Mouse (Mus musculus) testis, postnatal 14 days (tissue): ENCODE data around the gene Fam169b.
"Not testable (repeated sequence)": the region's sequence is repeated elsewhere in the genome, so short reads cannot be mapped to it uniquely, and the experiment has no call there.

Experiments used
- DNase-seq: peaks from one replicate; pipeline ENCODE4 v3.0.0; 2021; ENCODE audit warnings: low spot score

Fam169b gene

DNA sequence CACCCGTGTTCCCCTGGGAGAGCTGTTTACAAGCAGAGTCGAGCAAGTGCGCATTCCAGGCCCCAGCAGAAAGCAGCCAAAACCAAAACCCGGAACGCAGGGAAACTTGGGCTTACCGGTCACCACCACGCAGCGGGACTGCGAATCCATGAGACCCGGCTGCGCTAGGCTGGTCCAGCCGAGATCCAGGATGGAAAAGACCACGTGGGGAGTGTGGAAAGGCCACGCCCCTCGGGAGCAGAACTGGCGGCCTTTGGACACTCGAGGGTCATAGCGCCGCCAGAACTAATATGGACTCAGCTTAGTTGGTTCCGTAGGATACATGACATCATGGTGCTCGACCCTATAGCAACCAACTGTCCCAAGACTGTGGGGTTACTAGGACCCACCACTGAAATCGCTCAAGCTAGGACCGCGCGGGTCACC is 9.6 kb upstream of the Fam169b start, which contains the start of gene Pgpep1l:
Gene Pgpep1l (minus strand): TSS at position 206 of the 426 bp plus-strand sequence.
- peak; percentile 58 for DNase-seq

GRCm38 (mm10) chr7:68264531-68264930 is 9.1 kb upstream of the Fam169b start:
- DNase-seq, result peak; percentile 42

- no peak for DNase-seq
Observed at GRCm38 (mm10) chr7:68265391-68265790, 8.2 kb upstream of the Fam169b start.

- DNase-seq, result no peak
Observed at GRCm38 (mm10) chr7:68266691-68267090, 6.9 kb upstream of the Fam169b start.

DNA sequence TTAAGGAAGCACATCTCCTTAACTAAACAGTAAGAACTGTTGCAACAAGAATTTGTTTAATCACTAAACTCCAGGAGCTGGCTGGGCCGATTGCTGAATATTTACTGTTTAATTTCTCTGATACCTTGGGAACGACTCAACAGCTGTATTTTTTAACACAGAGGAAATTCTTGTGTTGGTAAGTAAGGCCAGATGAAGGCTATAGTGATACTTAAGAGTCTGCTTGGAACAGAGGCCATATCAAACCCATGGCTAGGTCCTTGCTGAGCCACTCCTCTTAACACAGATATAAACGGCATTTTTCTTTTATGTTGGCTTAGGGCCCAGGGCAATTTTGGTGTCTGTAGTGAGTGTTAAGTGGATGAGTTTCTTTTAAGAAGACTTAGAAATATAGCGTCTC is 3.1 kb upstream of the Fam169b start:
- no peak for DNase-seq

DNA sequence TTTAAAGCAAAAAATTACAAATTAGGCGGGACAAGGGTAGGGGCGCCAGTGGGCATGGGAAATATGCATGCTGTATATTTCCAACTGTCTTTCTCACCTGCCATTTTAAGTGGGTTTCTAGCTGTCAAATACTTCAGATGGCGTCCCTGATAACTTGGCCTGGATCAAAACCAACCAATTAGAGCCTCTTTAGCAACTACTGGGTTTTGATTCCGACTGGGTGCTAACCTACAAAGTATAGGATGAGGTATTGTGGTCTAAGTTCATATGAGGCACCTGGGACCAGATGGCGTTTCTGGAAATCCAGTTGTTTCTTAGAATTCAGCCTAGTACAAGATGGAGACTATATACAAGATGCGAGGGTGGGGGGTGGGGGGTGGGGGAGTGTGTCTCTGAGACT is 1.8 kb upstream of the Fam169b start:
- no peak for DNase-seq

- no peak for DNase-seq
Observed at GRCm38 (mm10) chr7:68272607-68273006, 1.0 kb upstream of the Fam169b start.

DNA sequence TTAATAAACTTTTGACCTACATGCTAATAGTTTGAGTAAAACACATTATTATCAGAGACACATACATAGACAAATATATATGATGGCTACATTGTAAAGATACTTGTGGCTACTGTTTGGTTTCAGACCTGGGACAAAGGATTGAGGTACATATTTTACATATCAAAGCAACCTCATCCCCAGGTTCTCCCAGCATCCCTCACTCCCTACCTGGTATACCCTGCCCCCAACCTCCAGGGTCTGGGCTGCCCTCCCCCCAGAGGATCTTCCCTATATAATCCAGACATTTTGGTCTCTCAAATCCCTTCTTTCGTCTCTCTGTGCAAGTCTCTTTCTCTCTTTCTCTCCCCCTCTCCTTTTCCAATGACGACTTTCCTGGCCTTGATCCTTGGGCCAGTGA is 579 bp downstream of the Fam169b start:
- no peak for DNase-seq

- no peak for DNase-seq
Observed at GRCm38 (mm10) chr7:68274951-68275350, 1.3 kb downstream of the Fam169b start.

DNA sequence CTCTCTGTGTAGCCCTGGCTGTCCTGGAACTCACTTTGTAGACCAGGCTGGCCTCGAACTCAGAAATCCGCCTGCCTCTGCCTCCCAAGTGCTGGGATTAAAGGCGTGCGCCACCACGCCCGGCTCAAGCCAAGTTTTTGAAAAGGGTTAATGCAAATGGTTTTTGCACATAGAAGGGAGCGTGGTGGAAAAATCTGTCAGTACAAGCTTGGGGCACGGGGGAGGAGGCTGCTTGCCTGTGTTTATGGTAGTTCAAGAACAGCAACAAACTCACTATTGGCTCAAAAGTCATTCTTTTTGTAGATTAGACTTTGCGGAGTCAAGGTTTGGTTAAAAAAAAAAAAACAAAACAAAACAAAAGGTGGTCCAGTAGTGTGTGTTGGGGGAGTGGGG is 1.8 kb downstream of the Fam169b start:
- not testable (repeated sequence) for DNase-seq

DNA sequence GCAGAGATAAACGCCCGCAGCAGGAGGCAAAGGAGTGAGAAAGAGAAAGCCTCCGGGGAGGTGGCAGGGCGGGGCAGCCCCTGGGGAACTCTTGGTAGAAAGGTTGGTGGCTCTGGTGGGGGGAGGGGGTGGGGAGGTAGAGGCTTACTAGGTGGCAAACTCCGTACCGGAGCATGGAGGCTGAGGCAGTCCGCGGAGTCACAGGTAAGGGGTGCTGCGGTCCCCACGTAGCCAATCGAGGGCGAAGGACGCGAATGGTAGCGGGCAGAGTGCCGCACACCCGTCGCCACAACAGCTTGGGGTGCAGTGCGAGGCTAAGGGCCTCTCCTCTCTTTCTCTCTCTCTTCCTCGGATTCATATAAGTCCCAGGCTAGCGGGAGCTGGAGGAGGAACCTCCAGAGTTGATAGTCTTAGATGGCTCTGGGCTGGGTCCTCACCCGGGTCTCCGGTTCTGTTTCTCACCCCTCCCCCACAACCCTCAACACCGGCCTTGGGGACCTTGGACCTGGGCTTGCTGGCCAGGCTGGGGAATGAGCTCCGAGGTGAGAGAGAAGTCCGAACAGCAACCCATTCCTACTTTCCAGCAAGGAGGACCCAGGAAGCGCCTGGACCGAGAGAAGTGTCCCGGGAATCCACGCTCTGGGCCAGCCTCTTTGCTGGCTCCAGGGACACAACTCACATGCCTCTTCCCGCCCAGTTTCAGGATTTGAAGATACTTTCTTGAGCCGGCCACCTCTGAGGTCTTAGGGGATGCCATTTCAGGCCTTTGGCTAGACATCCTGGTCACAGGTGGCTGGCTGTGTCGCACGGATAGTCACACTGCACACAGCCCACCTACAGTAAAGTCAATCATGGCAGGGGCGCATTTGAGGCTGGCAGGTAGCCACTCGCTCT is 2.4 kb downstream of the Fam169b start:
- no peak for DNase-seq

DNA sequence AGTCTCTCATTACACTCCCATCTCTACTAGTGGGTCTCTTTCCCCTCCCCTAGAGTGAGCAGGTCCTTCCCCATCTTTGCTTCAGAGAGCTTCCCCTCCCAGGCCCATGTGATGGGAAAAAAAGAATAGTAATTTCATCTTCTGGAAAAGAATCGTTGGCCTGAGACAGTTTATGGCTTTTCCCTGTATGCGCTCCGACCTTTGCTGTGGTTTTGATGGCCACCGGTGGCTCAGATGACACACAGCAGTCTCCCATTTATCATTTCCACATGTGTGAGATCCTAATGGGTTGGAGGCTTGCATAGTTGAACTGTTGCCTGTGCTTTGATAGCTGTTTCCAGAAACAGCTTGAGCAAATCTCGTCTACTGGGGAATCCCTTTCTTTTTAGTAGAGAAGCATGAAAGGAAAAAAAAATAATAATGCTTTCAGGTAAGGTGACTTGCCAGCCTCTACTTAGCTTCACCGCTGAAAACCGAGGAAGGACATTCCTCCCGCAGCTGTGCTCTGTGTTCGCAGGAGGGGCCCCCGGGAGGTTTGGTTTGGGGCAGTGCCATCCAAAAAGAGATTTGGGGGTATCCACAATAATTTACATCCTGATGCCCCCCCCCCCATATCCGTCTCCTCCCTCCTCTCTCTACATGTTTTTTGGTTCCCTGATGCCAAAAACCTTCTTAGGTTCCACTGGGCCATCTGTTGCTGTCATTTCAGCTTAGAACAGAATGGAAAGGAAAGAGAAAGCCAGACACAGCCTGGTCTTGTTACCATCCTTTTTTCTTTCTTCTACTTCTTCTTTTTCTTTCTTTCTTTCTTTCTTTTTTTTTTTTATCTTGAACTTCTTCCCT is 3.6 kb downstream of the Fam169b start:
- DNase-seq, result no peak

GRCm38 (mm10) chr7:68277897-68278270 is 4.2 kb downstream of the Fam169b start:
- no peak for DNase-seq

DNA sequence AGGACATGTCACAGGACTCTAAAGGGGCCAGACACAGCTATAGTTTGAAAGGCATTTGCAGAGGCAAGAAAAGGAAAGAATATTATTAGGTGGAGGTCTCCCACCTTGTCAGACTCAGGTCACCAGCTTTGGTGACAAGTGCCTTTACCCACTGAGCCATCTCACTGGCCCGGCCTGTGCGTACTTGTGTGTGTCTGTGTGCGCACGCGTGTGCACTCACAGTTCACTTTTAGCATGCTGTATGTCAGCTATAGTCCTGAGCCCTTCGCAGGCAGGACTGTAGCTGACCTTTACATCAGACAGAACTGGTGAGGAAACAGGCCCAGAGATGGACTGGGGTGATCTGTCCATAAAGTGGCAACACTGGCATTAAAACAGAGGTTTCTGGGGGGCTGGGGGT is 4.7 kb downstream of the Fam169b start:
- no peak for DNase-seq

DNA sequence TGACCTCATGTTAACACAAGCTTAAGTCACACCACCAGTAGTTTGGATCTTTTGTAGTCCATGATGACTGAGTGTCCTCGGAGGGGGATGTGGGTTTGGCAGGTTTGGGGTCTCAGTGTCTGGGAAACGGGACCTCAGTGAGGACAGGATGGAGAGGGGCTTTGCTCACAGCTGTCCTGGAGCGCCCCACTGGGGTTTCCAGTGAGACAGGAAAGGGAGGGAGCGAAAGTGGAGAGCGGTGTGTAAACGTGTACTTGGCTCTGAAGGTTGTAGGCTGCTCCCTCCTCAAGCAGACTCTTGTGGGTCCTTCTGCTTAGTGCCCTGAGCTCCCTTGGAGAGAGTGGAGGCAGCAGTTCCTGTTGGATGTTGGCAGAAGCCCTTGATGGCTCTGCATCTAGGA is 5.3 kb downstream of the Fam169b start:
- DNase-seq, result no peak

GRCm38 (mm10) chr7:68279481-68279880 is 5.8 kb downstream of the Fam169b start:
- DNase-seq, result no peak

DNA sequence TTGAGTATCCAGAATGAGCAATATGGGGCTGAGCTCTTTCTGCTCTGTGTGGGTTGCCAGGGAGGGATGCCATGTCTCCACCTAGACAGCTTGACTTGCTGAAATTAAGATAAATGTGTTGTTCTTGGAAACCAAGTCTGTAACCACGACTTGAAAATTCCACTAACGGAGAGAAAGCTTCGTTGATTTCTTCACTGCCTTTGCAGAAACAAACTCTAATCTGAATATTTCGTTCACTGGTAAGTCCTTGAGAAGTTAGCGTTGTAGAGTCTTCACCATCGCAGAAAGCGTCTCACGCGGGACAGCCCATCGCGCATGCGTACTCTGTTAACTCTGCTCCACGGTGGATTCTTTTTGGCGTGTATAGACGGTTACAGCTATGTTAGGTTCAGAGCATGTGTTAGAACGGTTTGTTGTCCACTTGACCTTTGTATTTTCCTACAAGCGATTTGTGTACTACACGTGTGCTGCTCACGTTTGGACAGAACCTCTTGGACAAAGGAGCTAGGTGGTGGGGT is 6.8 kb downstream of the Fam169b start:
- DNase-seq, result no peak

- no peak for DNase-seq
Observed at GRCm38 (mm10) chr7:68281341-68281740, 7.7 kb downstream of the Fam169b start.

GRCm38 (mm10) chr7:68282304-68283132 is 8.9 kb downstream of the Fam169b start:
- no peak for DNase-seq

DNA sequence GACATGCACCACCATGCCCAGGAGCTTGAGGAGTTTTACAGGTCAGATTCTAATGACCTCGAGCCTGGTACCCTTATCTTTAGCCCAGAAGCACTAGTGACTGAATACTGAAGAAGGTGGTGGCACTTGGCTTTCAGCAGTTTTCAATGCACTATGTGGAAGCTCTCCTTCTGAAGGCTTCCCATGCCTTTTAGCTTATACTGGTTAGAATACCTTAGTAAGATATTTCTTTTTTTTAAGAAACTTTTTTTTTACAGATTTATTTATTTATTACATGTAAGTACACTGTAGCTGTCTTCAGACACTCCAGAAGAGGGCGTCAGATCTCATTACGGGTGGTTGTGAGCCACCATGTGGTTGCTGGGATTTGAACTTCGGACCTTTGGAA is 9.5 kb downstream of the Fam169b start:
- DNase-seq, result not testable (repeated sequence)

- DNase-seq, result no peak
Observed at GRCm38 (mm10) chr7:68283776-68284175, 10.1 kb downstream of the Fam169b start.

DNA sequence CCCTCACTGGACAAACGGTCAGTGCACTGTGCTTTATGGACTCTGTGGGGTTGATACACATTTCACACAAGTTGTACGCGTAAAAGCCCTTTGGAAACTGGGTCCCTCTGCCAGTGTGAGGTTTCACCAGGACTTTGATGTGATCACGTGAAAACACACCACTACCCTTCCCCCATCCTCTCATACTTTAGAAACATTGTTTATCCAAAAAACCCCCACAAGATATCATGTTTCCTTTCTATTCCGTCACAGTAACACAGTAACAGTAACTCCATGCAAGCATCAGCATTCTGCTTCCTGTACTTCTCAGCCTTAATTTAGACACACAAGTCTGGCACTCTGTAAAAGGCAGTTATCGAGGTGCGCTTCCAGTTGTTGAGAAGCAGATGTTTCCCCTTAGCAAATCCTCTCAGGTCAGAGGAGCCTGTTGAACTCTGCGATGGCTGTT is 12.2 kb downstream of the Fam169b start:
- DNase-seq, result no peak
